Mouse (Mus musculus) hindbrain, embryonic 16.5 days (tissue): Measurements from ENCODE around the gene Gm10100. TPM values are rescaled to one million over a fixed set of nuclear protein-coding genes. Genes with fewer than 3 reads are reported as not detected.

ENCODE experiments used
- polyA plus RNA-seq: library from polyadenylated mRNA; unstranded; fragments of >200 nt; fragmentation: Nextera tagmentation; extraction: Ambion mirVana; gene quantifications from 2 replicates; pipeline ENCODE4 v1.2.1, GENCODE M21; 2015

Gene Gm10100
- polyA plus RNA-seq, 1 experiment from 2014 or later: not detected

Other genes starting within 250 kb of the Gm10100 start
- gene Fam207a, start 210.7 kb upstream of the Gm10100 start, polyA plus RNA-seq: 43.5 and 43.8 TPM in 2 replicates
- gene Itgb2, start 196.2 kb upstream of the Gm10100 start, polyA plus RNA-seq: 0.92 and 1.1 TPM in 2 replicates
- gene Pttg1ip, start 144.8 kb upstream of the Gm10100 start, polyA plus RNA-seq: 84.4 and 88.3 TPM in 2 replicates
- 303 and 334 TPM in 2 replicates for gene Sumo3, start 120.4 kb upstream of the Gm10100 start, polyA plus RNA-seq
- not detected in 2 replicates for gene Gm49325, start 120.3 kb upstream of the Gm10100 start, polyA plus RNA-seq
- 85.0 and 91.0 TPM in 2 replicates for gene Ube2g2, start 104.2 kb upstream of the Gm10100 start, polyA plus RNA-seq
- gene Tspear, start 39.9 kb upstream of the Gm10100 start, polyA plus RNA-seq: 1.3 and 1.6 TPM in 2 replicates
- not detected in 2 replicates for gene Gm19402, start 35.7 kb upstream of the Gm10100 start, polyA plus RNA-seq
- gene Gm9508, start 29.3 kb upstream of the Gm10100 start, polyA plus RNA-seq: not detected in 2 replicates
- gene Gm10272, start 19.9 kb upstream of the Gm10100 start, polyA plus RNA-seq: not detected in 2 replicates
- gene Gm10024, start 15.0 kb upstream of the Gm10100 start, polyA plus RNA-seq: not detected in 2 replicates
- gene Gm10142, start 10.7 kb upstream of the Gm10100 start, polyA plus RNA-seq: not detected in 2 replicates
- gene Krtap12-1, start 5.9 kb upstream of the Gm10100 start, polyA plus RNA-seq: not detected in 2 replicates
- gene Gm18596, start 16.2 kb downstream of the Gm10100 start, polyA plus RNA-seq: not detected in 2 replicates
- gene Gm9736, start 24.9 kb downstream of the Gm10100 start, polyA plus RNA-seq: not detected in 2 replicates
- not detected in 2 replicates for gene Gm3233, start 33.2 kb downstream of the Gm10100 start, polyA plus RNA-seq
- not detected in 2 replicates for gene Gm3238, start 44.8 kb downstream of the Gm10100 start, polyA plus RNA-seq
- not detected in 2 replicates for gene Gm7138, start 50.5 kb downstream of the Gm10100 start, polyA plus RNA-seq
- not detected in 2 replicates for gene Gm3250, start 56.1 kb downstream of the Gm10100 start, polyA plus RNA-seq
- not detected in 2 replicates for gene Gm7137, start 61.7 kb downstream of the Gm10100 start, polyA plus RNA-seq
- gene Gm9639, start 68.6 kb downstream of the Gm10100 start, polyA plus RNA-seq: not detected in 2 replicates
- not detected in 2 replicates for gene Gm19668, start 72.6 kb downstream of the Gm10100 start, polyA plus RNA-seq
- gene Gm9507, start 85.4 kb downstream of the Gm10100 start, polyA plus RNA-seq: not detected in 2 replicates
- not detected in 2 replicates for gene Gm2696, start 88.2 kb downstream of the Gm10100 start, polyA plus RNA-seq
- gene Krtap10-4, start 100.6 kb downstream of the Gm10100 start, polyA plus RNA-seq: not detected in 2 replicates
- not detected in 2 replicates for gene Krtap10-10, start 109.5 kb downstream of the Gm10100 start, polyA plus RNA-seq
- not detected in 2 replicates for gene Gm36176, start 120.3 kb downstream of the Gm10100 start, polyA plus RNA-seq
- not detected in 2 replicates for gene Gm10318, start 126.4 kb downstream of the Gm10100 start, polyA plus RNA-seq
- gene Gm3285, start 135.5 kb downstream of the Gm10100 start, polyA plus RNA-seq: not detected in 2 replicates
- 23.7 and 25.7 TPM in 2 replicates for gene Lrrc3, start 176.1 kb downstream of the Gm10100 start, polyA plus RNA-seq
- gene Trpm2, start 244.1 kb downstream of the Gm10100 start, polyA plus RNA-seq: 7.8 and 9.9 TPM in 2 replicates